Mouse (Mus musculus): Measurements from ENCODE around the gene Mtr. TPM values are rescaled to one million over a fixed set of nuclear protein-coding genes. Genes with fewer than 3 reads are reported as not detected.
A peak's percentile ranks its signal among the peaks of the same experiment; 100 is the strongest.

Mtr gene
- polyA plus RNA-seq, 1 experiment from 2014 or later: 4.0 TPM

GRCm38 (mm10) chr13:12188804-12189203 lies 69.1 kb downstream of the Mtr start:
- H3K27ac ChIP-seq (ENCODE audit: low read depth, low read length): no peak overlapping the region
- H3K9ac ChIP-seq (replicated peaks; ENCODE audit: low read depth, low read length): no peak overlapping the region
- 93% methylated on average over 11 of the region's 11 CpGs for WGBS

GRCm38 (mm10) chr13:12179481-12179880 lies 78.4 kb downstream of the Mtr start:
- Histone ChIP-seq H3K27ac (ENCODE audit: low read depth, low read length) (no peak overlapping the region), H3K9ac (replicated peaks; ENCODE audit: low read depth, low read length) (no peak overlapping the region), H3K4me2 (ENCODE audit: low read depth, low read length) (no peak overlapping the region), H3K4me1 (ENCODE audit: control insufficient read depth, insufficient read depth, low read length) (no peaks in the 10 kb centered on the region), H3K36me3 (ENCODE audit: control insufficient read depth, insufficient read depth, low read length) (no peaks in the 10 kb centered on the region; the same call in 1 of the 2 replicates), H3K9me3 (ENCODE audit: control insufficient read depth, low read length) (no peaks in the 10 kb centered on the region), H3K27me3 (ENCODE audit: control insufficient read depth, insufficient read depth, low read length) (no peaks in the 10 kb centered on the region), H3K4me3 (ENCODE audit: low read depth, low read length) (no peak overlapping the region)
- WGBS: 68% methylated on average over 8 of the region's 8 CpGs
- ATAC-seq (ENCODE audit: low read depth): no peak

More at GRCm38 (mm10) chr13:12188804-12189203, 69.1 kb downstream of the Mtr start:
- Histone ChIP-seq H3K9me3 (ENCODE audit: control insufficient read depth, low read length) (no peaks in the 10 kb centered on the region), H3K4me3 (ENCODE audit: low read depth, low read length) (no peak overlapping the region), H3K4me2 (ENCODE audit: low read depth, low read length) (no peak overlapping the region), H3K36me3 (ENCODE audit: control insufficient read depth, insufficient read depth, low read length) (peaks cover 6% of the 10 kb centered on the region; the same call in 1 of the 2 replicates), H3K4me1 (ENCODE audit: control insufficient read depth, insufficient read depth, low read length) (no peaks in the 10 kb centered on the region), H3K27me3 (ENCODE audit: control insufficient read depth, insufficient read depth, low read length) (no peaks in the 10 kb centered on the region)
- ATAC-seq (ENCODE audit: low read depth): no peak

GRCm38 (mm10) chr13:12176761-12177160 lies 81.2 kb downstream of the Mtr start:
- no peak overlapping the region for H3K4me2 ChIP-seq (ENCODE audit: low read depth, low read length)
- H3K27ac ChIP-seq (ENCODE audit: low read depth, low read length): no peak overlapping the region
- no peak overlapping the region for H3K4me3 ChIP-seq (ENCODE audit: low read depth, low read length)
- H3K27me3 ChIP-seq (ENCODE audit: control insufficient read depth, insufficient read depth, low read length): no peaks in the 10 kb centered on the region
- H3K9ac ChIP-seq (replicated peaks; ENCODE audit: low read depth, low read length): no peak overlapping the region
- peak; percentile 35; the same call in 1 of the 2 replicates for ATAC-seq (ENCODE audit: low read depth)
- no peaks in the 10 kb centered on the region for H3K9me3 ChIP-seq (ENCODE audit: control insufficient read depth, low read length)
- no peaks in the 10 kb centered on the region for H3K4me1 ChIP-seq (ENCODE audit: control insufficient read depth, insufficient read depth, low read length)
- H3K36me3 ChIP-seq (ENCODE audit: control insufficient read depth, insufficient read depth, low read length): no peaks in the 10 kb centered on the region
- 22% methylated on average over 3 of the region's 3 CpGs for WGBS

GRCm38 (mm10) chr13:12175988-12176736 lies 81.8 kb downstream of the Mtr start:
- Histone ChIP-seq H3K4me2 (ENCODE audit: low read depth, low read length) (no peak overlapping the region), H3K27me3 (ENCODE audit: control insufficient read depth, insufficient read depth, low read length) (no peaks in the 10 kb centered on the region), H3K4me1 (ENCODE audit: control insufficient read depth, insufficient read depth, low read length) (no peaks in the 10 kb centered on the region), H3K9me3 (ENCODE audit: control insufficient read depth, low read length) (no peaks in the 10 kb centered on the region), H3K9ac (replicated peaks; ENCODE audit: low read depth, low read length) (no peak overlapping the region), H3K4me3 (ENCODE audit: low read depth, low read length) (no peak overlapping the region), H3K27ac (ENCODE audit: low read depth, low read length) (no peak overlapping the region), H3K36me3 (ENCODE audit: control insufficient read depth, insufficient read depth, low read length) (no peaks in the 10 kb centered on the region)
- ATAC-seq (ENCODE audit: low read depth): no peak
- WGBS: 35% methylated on average over 16 of the region's 16 CpGs

GRCm38 (mm10) chr13:12167276-12167675 lies 90.6 kb downstream of the Mtr start:
- no peak overlapping the region for H3K4me2 ChIP-seq (ENCODE audit: low read depth, low read length)
- no peaks in the 10 kb centered on the region for H3K4me1 ChIP-seq (ENCODE audit: control insufficient read depth, insufficient read depth, low read length)
- no peak overlapping the region for H3K4me3 ChIP-seq (ENCODE audit: low read depth, low read length)
- no peak overlapping the region for H3K27ac ChIP-seq (ENCODE audit: low read depth, low read length)
- ATAC-seq (ENCODE audit: low read depth): no peak
- H3K27me3 ChIP-seq (ENCODE audit: control insufficient read depth, insufficient read depth, low read length): no peaks in the 10 kb centered on the region
- H3K36me3 ChIP-seq (ENCODE audit: control insufficient read depth, insufficient read depth, low read length): no peaks in the 10 kb centered on the region
- no peak overlapping the region for H3K9ac ChIP-seq (replicated peaks; ENCODE audit: low read depth, low read length)
- 82% methylated on average over 9 of the region's 9 CpGs for WGBS
- H3K9me3 ChIP-seq (ENCODE audit: control insufficient read depth, low read length): no peaks in the 10 kb centered on the region

- ATAC-seq (ENCODE audit: low read depth): no peak
- H3K4me3 ChIP-seq (ENCODE audit: low read depth, low read length): no peak overlapping the region
- H3K4me2 ChIP-seq (ENCODE audit: low read depth, low read length): no peak overlapping the region
- 20% methylated on average over 6 of the region's 6 CpGs for WGBS
- no peaks in the 10 kb centered on the region for H3K27me3 ChIP-seq (ENCODE audit: control insufficient read depth, insufficient read depth, low read length)
- H3K9ac ChIP-seq (replicated peaks; ENCODE audit: low read depth, low read length): no peak overlapping the region
- no peaks in the 10 kb centered on the region for H3K9me3 ChIP-seq (ENCODE audit: control insufficient read depth, low read length)
- H3K27ac ChIP-seq (ENCODE audit: low read depth, low read length): no peak overlapping the region
- H3K4me1 ChIP-seq (ENCODE audit: control insufficient read depth, insufficient read depth, low read length): no peaks in the 10 kb centered on the region
- no peaks in the 10 kb centered on the region for H3K36me3 ChIP-seq (ENCODE audit: control insufficient read depth, insufficient read depth, low read length)
These were observed 91.5 kb downstream of the Mtr start for GRCm38 (mm10) chr13:12166386-12166785.

- no peak for ATAC-seq (ENCODE audit: low read depth)
- no peaks in the 10 kb centered on the region for H3K36me3 ChIP-seq (ENCODE audit: control insufficient read depth, insufficient read depth, low read length)
- no peak overlapping the region for H3K27ac ChIP-seq (ENCODE audit: low read depth, low read length)
- H3K4me2 ChIP-seq (ENCODE audit: low read depth, low read length): no peak overlapping the region
- H3K9ac ChIP-seq (replicated peaks; ENCODE audit: low read depth, low read length): no peak overlapping the region
- WGBS: 64% methylated on average over 8 of the region's 8 CpGs
- H3K27me3 ChIP-seq (ENCODE audit: control insufficient read depth, insufficient read depth, low read length): no peaks in the 10 kb centered on the region
- no peak overlapping the region for H3K4me3 ChIP-seq (ENCODE audit: low read depth, low read length)
- no peaks in the 10 kb centered on the region for H3K9me3 ChIP-seq (ENCODE audit: control insufficient read depth, low read length)
- H3K4me1 ChIP-seq (ENCODE audit: control insufficient read depth, insufficient read depth, low read length): no peaks in the 10 kb centered on the region
These were observed 92.4 kb downstream of the Mtr start for GRCm38 (mm10) chr13:12165461-12166058.

GRCm38 (mm10) chr13:12162457-12162856 lies 95.5 kb downstream of the Mtr start:
- Histone ChIP-seq H3K27me3 (ENCODE audit: control insufficient read depth, insufficient read depth, low read length) (no peaks in the 10 kb centered on the region), H3K4me1 (ENCODE audit: control insufficient read depth, insufficient read depth, low read length) (peaks cover 4% of the 10 kb centered on the region; the same call in 1 of the 2 replicates), H3K27ac (ENCODE audit: low read depth, low read length) (no peak overlapping the region), H3K9ac (replicated peaks; ENCODE audit: low read depth, low read length) (no peak overlapping the region), H3K4me3 (ENCODE audit: low read depth, low read length) (no peak overlapping the region), H3K4me2 (ENCODE audit: low read depth, low read length) (no peak overlapping the region), H3K9me3 (ENCODE audit: control insufficient read depth, low read length) (no peaks in the 10 kb centered on the region), H3K36me3 (ENCODE audit: control insufficient read depth, insufficient read depth, low read length) (no peaks in the 10 kb centered on the region)
- no peak for ATAC-seq (ENCODE audit: low read depth)
- whole genome bisulfite sequencing: 93% methylated on average over 4 of the region's 4 CpGs

- H3K9me3 ChIP-seq (ENCODE audit: control insufficient read depth, low read length): no peaks in the 10 kb centered on the region
- H3K27ac ChIP-seq (ENCODE audit: low read depth, low read length): no peak overlapping the region
- ATAC-seq (ENCODE audit: low read depth): peak; percentile 3; the same call in 1 of the 2 replicates
- H3K4me2 ChIP-seq (ENCODE audit: low read depth, low read length): no peak overlapping the region
- no peaks in the 10 kb centered on the region for H3K27me3 ChIP-seq (ENCODE audit: control insufficient read depth, insufficient read depth, low read length)
- H3K9ac ChIP-seq (replicated peaks; ENCODE audit: low read depth, low read length): no peak overlapping the region
- no peak overlapping the region for H3K4me3 ChIP-seq (ENCODE audit: low read depth, low read length)
- no peaks in the 10 kb centered on the region for H3K36me3 ChIP-seq (ENCODE audit: control insufficient read depth, insufficient read depth, low read length)
- peaks cover 4% of the 10 kb centered on the region; the same call in 1 of the 2 replicates for H3K4me1 ChIP-seq (ENCODE audit: control insufficient read depth, insufficient read depth, low read length)
- WGBS: 60% methylated on average over 3 of the region's 3 CpGs
These were observed 97.8 kb downstream of the Mtr start for GRCm38 (mm10) chr13:12160121-12160475.
